Mouse (Mus musculus): ENCODE measurements around the gene Ccdc9b.

Gene Ccdc9b

GRCm38 (mm10) chr2:118749341-118749884 lies 13.0 kb downstream of the Ccdc9b start:
- DNase-seq (ENCODE audit: low read depth, low spot score), result no peak

- DNase-seq (ENCODE audit: low read depth, low spot score), result peak; percentile 60
Measured at GRCm38 (mm10) chr2:118747301-118747960, 15.0 kb downstream of the Ccdc9b start.

GRCm38 (mm10) chr2:118745915-118746901 lies 16.3 kb downstream of the Ccdc9b start:
- DNase-seq (ENCODE audit: low read depth, low spot score), result peak; percentile 48

- DNase-seq (ENCODE audit: low read depth, low spot score), result peak; percentile 79
Measured at GRCm38 (mm10) chr2:118745232-118745884, 17.1 kb downstream of the Ccdc9b start, which contains the start of gene Inafm2. Gene Inafm2, plus strand, starts transcription at chr2:118745758.

GRCm38 (mm10) chr2:118744621-118745020 lies 17.8 kb downstream of the Ccdc9b start:
- no peak for DNase-seq (ENCODE audit: low read depth, low spot score)

- peak; percentile 82 for DNase-seq (ENCODE audit: low read depth, low spot score)
Measured at GRCm38 (mm10) chr2:118743261-118743943, 19.1 kb downstream of the Ccdc9b start.

- DNase-seq (ENCODE audit: low read depth, low spot score), result no peak
Measured at GRCm38 (mm10) chr2:118741183-118741582, 21.3 kb downstream of the Ccdc9b start.

- no peak for DNase-seq (ENCODE audit: low read depth, low spot score)
Measured at GRCm38 (mm10) chr2:118740341-118740740, 22.1 kb downstream of the Ccdc9b start.

- no peak for DNase-seq (ENCODE audit: low read depth, low spot score)
Measured at GRCm38 (mm10) chr2:118733341-118733740, 29.1 kb downstream of the Ccdc9b start.

GRCm38 (mm10) chr2:118731981-118732380 lies 30.5 kb downstream of the Ccdc9b start:
- no peak for DNase-seq (ENCODE audit: low read depth, low spot score)

GRCm38 (mm10) chr2:118730622-118730915 lies 31.9 kb downstream of the Ccdc9b start:
- peak; percentile 64 for DNase-seq (ENCODE audit: low read depth, low spot score)

- DNase-seq (ENCODE audit: low read depth, low spot score), result no peak
Measured at GRCm38 (mm10) chr2:118729816-118730621, 32.4 kb downstream of the Ccdc9b start.

- no peak for DNase-seq (ENCODE audit: low read depth, low spot score)
Measured at GRCm38 (mm10) chr2:118729194-118729593, 33.3 kb downstream of the Ccdc9b start.

GRCm38 (mm10) chr2:118728337-118728736 lies 34.1 kb downstream of the Ccdc9b start, which contains the start of gene Plcb2:
Gene Plcb2, minus strand, starts transcription at chr2:118728438.
- no peak for DNase-seq (ENCODE audit: low read depth, low spot score)

GRCm38 (mm10) chr2:118727911-118728310 lies 34.5 kb downstream of the Ccdc9b start:
- DNase-seq (ENCODE audit: low read depth, low spot score), result no peak

- DNase-seq (ENCODE audit: low read depth, low spot score), result no peak
Measured at GRCm38 (mm10) chr2:118726873-118727272, 35.6 kb downstream of the Ccdc9b start.

- no peak for DNase-seq (ENCODE audit: low read depth, low spot score)
Measured at GRCm38 (mm10) chr2:118725511-118725910, 37.0 kb downstream of the Ccdc9b start.

- no peak for DNase-seq (ENCODE audit: low read depth, low spot score)
Measured at GRCm38 (mm10) chr2:118723693-118724486, 38.6 kb downstream of the Ccdc9b start.

- no peak for DNase-seq (ENCODE audit: low read depth, low spot score)
Measured at GRCm38 (mm10) chr2:118716677-118717076, 45.8 kb downstream of the Ccdc9b start.

- no peak for DNase-seq (ENCODE audit: low read depth, low spot score)
Measured at GRCm38 (mm10) chr2:118714230-118714629, 48.2 kb downstream of the Ccdc9b start.

Measured in 3T3-L1 (cell line).